Mouse (Mus musculus) lung, postnatal 0 days (tissue): ENCODE measurements around the gene Phxr2.

Source experiments
- CTCF ChIP-seq: IDR thresholded peaks from 2 replicates; pipeline ENCODE4 v1.5.1; 2016; ENCODE audit warnings: antibody characterized with exemption, mild to moderate bottlenecking
- EP300 ChIP-seq: IDR thresholded peaks from 2 replicates; pipeline ENCODE4 v1.6.1; 2016; ENCODE audit warnings: antibody characterized with exemption, mild to moderate bottlenecking, control low read depth

- TF ChIP-seq CTCF (no peak), EP300 (peak; percentile 52; the same call in 1 of the 2 replicates)
Observed at GRCm38 (mm10) chr10:99172906-99173507, 46.9 kb upstream of the Phxr2 start.
